Mouse (Mus musculus) layer of hippocampus, adult 2 months (tissue): Measurements from ENCODE around the gene Zfp933. TPM values are rescaled to one million over a fixed set of nuclear protein-coding genes. Genes with fewer than 3 reads are reported as not detected.
"Not testable (repeated sequence)": the region's sequence is repeated elsewhere in the genome, so short reads cannot be mapped to it uniquely, and the experiment has no call there.

Experiments used
- DNase-seq, 2 experiments: peaks; one replicate each; pipeline ENCODE4 v3.0.0; 2022; ENCODE audit warnings: low spot score in 2 of 2
- H3K27ac ChIP-seq: fragments of 200-600 bp; 2 replicates; pipeline ENCODE4 v1.8.1; 2022
- H3K4me3 ChIP-seq: fragments of 200-600 bp; 2 replicates; pipeline ENCODE4 v1.8.1; 2022; ENCODE audit warnings: mild to moderate bottlenecking
- CTCF ChIP-seq: fragments of 200-600 bp; conservative IDR thresholded peaks from 2 replicates; pipeline ENCODE4 v1.8.1; 2022; ENCODE audit warnings: antibody characterized with exemption, mild to moderate bottlenecking, moderate library complexity
- total RNA-seq, 2 experiments: library from RNA; stranded (reverse); gene quantifications; 2 replicates each; pipeline ENCODE4 v1.2.3; 2021

The Zfp933 gene
- total RNA-seq, 2 experiments from 2014 or later = 22.3 to 22.6 TPM

- DNase-seq = no peak
- H3K27ac ChIP-seq = no peak overlapping the region
- H3K4me3 ChIP-seq = no peak overlapping the region
- no peak for TF ChIP-seq CTCF
Observed at GRCm38 (mm10) chr4:147824389-147824788, 23.8 kb downstream of the Zfp933 start.

- not testable (repeated sequence) for DNase-seq, H3K27ac ChIP-seq, H3K4me3 ChIP-seq
Observed at GRCm38 (mm10) chr4:147821414-147821813, 26.8 kb downstream of the Zfp933 start.

GRCm38 (mm10) chr4:147819659-147820058 is 28.5 kb downstream of the Zfp933 start:
- DNase-seq, H3K4me3 ChIP-seq: not testable (repeated sequence)

GRCm38 (mm10) chr4:147814592-147815167 is 33.5 kb downstream of the Zfp933 start:
- H3K27ac ChIP-seq = no peak overlapping the region
- TF ChIP-seq CTCF = peak; percentile 77
- H3K4me3 ChIP-seq = no peak overlapping the region
- no peak for DNase-seq

More at GRCm38 (mm10) chr4:147819659-147820058, 28.5 kb downstream of the Zfp933 start:
- H3K27ac ChIP-seq = not testable (repeated sequence)

GRCm38 (mm10) chr4:147813249-147813765 is 34.9 kb downstream of the Zfp933 start:
- no peak for DNase-seq
- H3K27ac ChIP-seq = no peak overlapping the region
- TF ChIP-seq CTCF = no peak
- H3K4me3 ChIP-seq = no peak overlapping the region

GRCm38 (mm10) chr4:147809966-147810304 is 38.2 kb downstream of the Zfp933 start:
- DNase-seq, H3K27ac ChIP-seq: not testable (repeated sequence)
- H3K4me3 ChIP-seq = peak overlapping the region; percentile 37; the same call in 1 of the 2 replicates

- peak within 1 kb of the TSS; percentile 37; the same call in 1 of the 2 replicates for H3K4me3 ChIP-seq
- H3K27ac ChIP-seq, DNase-seq: not testable (repeated sequence)
Observed at GRCm38 (mm10) chr4:147809292-147809965, 38.7 kb downstream of the Zfp933 start, which contains the start of gene Zfp984. TSS of gene Zfp984 (minus strand) at chr4:147809788.

GRCm38 (mm10) chr4:147808483-147808882 is 39.7 kb downstream of the Zfp933 start:
- not testable (repeated sequence) for DNase-seq, H3K4me3 ChIP-seq, H3K27ac ChIP-seq

GRCm38 (mm10) chr4:147795308-147795707 is 52.9 kb downstream of the Zfp933 start:
- DNase-seq, H3K4me3 ChIP-seq, H3K27ac ChIP-seq: not testable (repeated sequence)

GRCm38 (mm10) chr4:147794026-147794665 is 54.0 kb downstream of the Zfp933 start:
- H3K27ac ChIP-seq, DNase-seq, H3K4me3 ChIP-seq: not testable (repeated sequence)

- H3K4me3 ChIP-seq, H3K27ac ChIP-seq, DNase-seq: not testable (repeated sequence)
Observed at GRCm38 (mm10) chr4:147793390-147793916, 54.7 kb downstream of the Zfp933 start.

- DNase-seq, H3K4me3 ChIP-seq: not testable (repeated sequence)
Observed at GRCm38 (mm10) chr4:147791729-147792128, 56.4 kb downstream of the Zfp933 start.

More at GRCm38 (mm10) chr4:147791729-147792128, 56.4 kb downstream of the Zfp933 start:
- not testable (repeated sequence) for H3K27ac ChIP-seq

Other genes with a start within 250 kb of the Zfp933 start
- gene Zfp979, start 205.9 kb downstream of the Zfp933 start, total RNA-seq = under 1 TPM; 0.44 to 0.49 TPM
- under 1 TPM in 1 of 2 experiments, not detected in 1; 0.15 TPM for gene Zfp534, start 145.8 kb downstream of the Zfp933 start, total RNA-seq
- gene Zfp984, start 38.6 kb downstream of the Zfp933 start, total RNA-seq = 1 to 10 TPM; 1.8 to 2.2 TPM
- gene Miip, start 20.4 kb upstream of the Zfp933 start, total RNA-seq = 10 to 100 TPM; 19.9 to 26.5 TPM
- 1 to 10 TPM; 8.8 to 9.5 TPM for gene Fv1, start 20.6 kb upstream of the Zfp933 start, total RNA-seq
- 100 to 1,000 TPM; 198 to 200 TPM for gene Mfn2, start 56.3 kb upstream of the Zfp933 start, total RNA-seq
- 10 to 100 TPM; 16.4 to 21.5 TPM for gene Plod1, start 88.4 kb upstream of the Zfp933 start, total RNA-seq
- gene 2510039O18Rik, start 92.5 kb upstream of the Zfp933 start, total RNA-seq = 10 to 100 TPM; 27.0 to 27.9 TPM
- not detected for gene Nppb, start 137.4 kb upstream of the Zfp933 start, total RNA-seq
- gene Nppa, start 152.4 kb upstream of the Zfp933 start, total RNA-seq = not detected
- gene Clcn6, start 190.5 kb upstream of the Zfp933 start, total RNA-seq = 10 to 100 TPM; 77.0 to 77.6 TPM
- gene Mthfr, start 190.7 kb upstream of the Zfp933 start, total RNA-seq = 10 to 100 TPM; 33.5 to 37.2 TPM
- 1 to 10 TPM; 7.2 to 9.8 TPM for gene Agtrap, start 239.7 kb upstream of the Zfp933 start, total RNA-seq